Mouse (Mus musculus): ENCODE data around the gene Cap1.

DNA sequence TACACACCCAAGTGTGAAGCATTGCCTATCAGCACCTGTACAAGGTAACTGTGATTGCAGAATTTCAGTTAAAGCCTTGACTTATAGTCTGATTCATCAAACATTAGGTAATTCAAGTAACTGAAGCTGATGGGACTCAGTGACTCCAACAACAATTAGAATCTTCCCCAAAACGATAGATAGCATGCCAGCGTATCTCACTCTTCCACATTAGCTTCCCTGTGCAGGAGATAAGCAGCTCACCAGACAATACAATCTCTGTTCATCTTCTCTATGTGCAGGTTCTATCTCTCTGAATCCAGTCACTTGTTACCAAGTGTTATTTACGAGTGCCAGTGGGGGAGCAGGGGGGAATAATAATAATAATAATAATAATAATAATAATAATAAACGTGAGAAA is 12.3 kb downstream of the Cap1 start:
- TF ChIP-seq CTCF (IDR thresholded peaks at IDR 0.05; ENCODE audit: low read depth): no peak
- no peak for TF ChIP-seq EP300 (IDR thresholded peaks at IDR 0.05; ENCODE audit: low read depth)

All from heart, postnatal 0 days (tissue).